Mouse (Mus musculus): ENCODE data around the gene Notch2.

- TF ChIP-seq CTCF (IDR thresholded peaks at IDR 0.05; ENCODE audit: control insufficient read depth, insufficient read depth, insufficient replicate concordance, low read depth, low read length) = no peak
- TF ChIP-seq POLR2A (IDR thresholded peaks at IDR 0.05; ENCODE audit: control insufficient read depth, low read depth, low read length) = no peak
Observed at GRCm38 (mm10) chr3:98074622-98075231, 61.4 kb downstream of the Notch2 start.

Measured in testis, adult 2 months (tissue).